Mouse (Mus musculus): ENCODE data around the gene Usp7. TPM values are rescaled to one million over a fixed set of nuclear protein-coding genes. Genes with fewer than 3 reads are reported as not detected.
A peak's percentile ranks its signal among the peaks of the same experiment; 100 is the strongest.

The Usp7 gene
- polyA plus RNA-seq, 1 experiment from 2014 or later: 16.5 TPM

- no peaks in the 10 kb centered on the region for H3K36me3 ChIP-seq (ENCODE audit: insufficient read depth, low read length)
- no peaks in the 10 kb centered on the region for H3K4me1 ChIP-seq (ENCODE audit: insufficient read depth, low read depth, low read length)
- ATAC-seq (no peak), DNase-seq (ENCODE audit: low spot score) (no peak)
- H3K27ac ChIP-seq (ENCODE audit: low read length): no peak overlapping the region
- no peak overlapping the region for H3K9ac ChIP-seq (replicated peaks; ENCODE audit: low read depth)
- H3K4me3 ChIP-seq (ENCODE audit: low read depth, low read length): no peak overlapping the region
- 69% methylated on average over 3 of the region's 3 CpGs for WGBS
- no peak overlapping the region for H3K4me2 ChIP-seq (replicated peaks; ENCODE audit: low read depth, low read length)
- no peaks in the 10 kb centered on the region for H3K27me3 ChIP-seq (replicated peaks; ENCODE audit: insufficient read depth, low read length)
- TF ChIP-seq CTCF (IDR thresholded peaks at IDR 0.05): no peak
- TF ChIP-seq EP300 (IDR thresholded peaks at IDR 0.05): no peak
- H3K9me3 ChIP-seq (ENCODE audit: low read length): no peaks in the 10 kb centered on the region
These were observed 112.3 kb downstream of the Usp7 start for GRCm38 (mm10) chr16:8679780-8680179.

GRCm38 (mm10) chr16:8678676-8679075 lies 113.4 kb downstream of the Usp7 start:
- H3K27me3 ChIP-seq (replicated peaks; ENCODE audit: insufficient read depth, low read length): no peaks in the 10 kb centered on the region
- H3K36me3 ChIP-seq (ENCODE audit: insufficient read depth, low read length): no peaks in the 10 kb centered on the region
- no peak overlapping the region for H3K4me3 ChIP-seq (ENCODE audit: low read depth, low read length)
- no peaks in the 10 kb centered on the region for H3K9me3 ChIP-seq (ENCODE audit: low read length)
- TF ChIP-seq EP300 (IDR thresholded peaks at IDR 0.05) (no peak), CTCF (IDR thresholded peaks at IDR 0.05) (no peak)
- WGBS: 65% methylated on average over 4 of the region's 4 CpGs
- no peak for ATAC-seq
- DNase-seq (ENCODE audit: low spot score): no peak
- H3K4me2 ChIP-seq (replicated peaks; ENCODE audit: low read depth, low read length): no peak overlapping the region
- no peak overlapping the region for H3K27ac ChIP-seq (ENCODE audit: low read length)
- no peak overlapping the region for H3K9ac ChIP-seq (replicated peaks; ENCODE audit: low read depth)
- no peaks in the 10 kb centered on the region for H3K4me1 ChIP-seq (ENCODE audit: insufficient read depth, low read depth, low read length)

GRCm38 (mm10) chr16:8678035-8678434 lies 114.1 kb downstream of the Usp7 start:
- Histone ChIP-seq H3K4me1 (ENCODE audit: insufficient read depth, low read depth, low read length) (no peaks in the 10 kb centered on the region), H3K27me3 (replicated peaks; ENCODE audit: insufficient read depth, low read length) (no peaks in the 10 kb centered on the region), H3K36me3 (ENCODE audit: insufficient read depth, low read length) (no peaks in the 10 kb centered on the region), H3K9me3 (ENCODE audit: low read length) (no peaks in the 10 kb centered on the region), H3K4me2 (replicated peaks; ENCODE audit: low read depth, low read length) (no peak overlapping the region), H3K4me3 (ENCODE audit: low read depth, low read length) (no peak overlapping the region), H3K27ac (ENCODE audit: low read length) (no peak overlapping the region), H3K9ac (replicated peaks; ENCODE audit: low read depth) (no peak overlapping the region)
- WGBS: 45% methylated on average over 5 of the region's 5 CpGs
- DNase-seq (ENCODE audit: low spot score): peak; percentile 19
- TF ChIP-seq CTCF (IDR thresholded peaks at IDR 0.05) (no peak), EP300 (IDR thresholded peaks at IDR 0.05) (no peak)
- ATAC-seq: no peak

- no peaks in the 10 kb centered on the region for H3K9me3 ChIP-seq (ENCODE audit: low read length)
- no peaks in the 10 kb centered on the region for H3K36me3 ChIP-seq (ENCODE audit: insufficient read depth, low read length)
- H3K4me1 ChIP-seq (ENCODE audit: insufficient read depth, low read depth, low read length): no peaks in the 10 kb centered on the region
- H3K27me3 ChIP-seq (replicated peaks; ENCODE audit: insufficient read depth, low read length): no peaks in the 10 kb centered on the region
- H3K9ac ChIP-seq (replicated peaks; ENCODE audit: low read depth): no peak overlapping the region
- WGBS: 58% methylated on average over 4 of the region's 4 CpGs
- peak; percentile 93 for TF ChIP-seq CTCF (IDR thresholded peaks at IDR 0.05)
- TF ChIP-seq EP300 (IDR thresholded peaks at IDR 0.05): no peak
- ATAC-seq (no peak), DNase-seq (ENCODE audit: low spot score) (peak; percentile 82)
- H3K4me3 ChIP-seq (ENCODE audit: low read depth, low read length): no peak overlapping the region
- H3K27ac ChIP-seq (ENCODE audit: low read length): no peak overlapping the region
- H3K4me2 ChIP-seq (replicated peaks; ENCODE audit: low read depth, low read length): no peak overlapping the region
These were observed 115.3 kb downstream of the Usp7 start for GRCm38 (mm10) chr16:8676800-8677199.

GRCm38 (mm10) chr16:8676228-8676627 lies 115.9 kb downstream of the Usp7 start:
- Histone ChIP-seq H3K4me3 (ENCODE audit: low read depth, low read length) (no peak overlapping the region), H3K27me3 (replicated peaks; ENCODE audit: insufficient read depth, low read length) (no peaks in the 10 kb centered on the region), H3K9ac (replicated peaks; ENCODE audit: low read depth) (no peak overlapping the region), H3K9me3 (ENCODE audit: low read length) (no peaks in the 10 kb centered on the region), H3K36me3 (ENCODE audit: insufficient read depth, low read length) (no peaks in the 10 kb centered on the region), H3K27ac (ENCODE audit: low read length) (no peak overlapping the region), H3K4me1 (ENCODE audit: insufficient read depth, low read depth, low read length) (no peaks in the 10 kb centered on the region), H3K4me2 (replicated peaks; ENCODE audit: low read depth, low read length) (no peak overlapping the region)
- WGBS: 73% methylated on average over 2 of the region's 2 CpGs
- TF ChIP-seq CTCF (IDR thresholded peaks at IDR 0.05) (no peak), EP300 (IDR thresholded peaks at IDR 0.05) (no peak)
- DNase-seq (ENCODE audit: low spot score) (no peak), ATAC-seq (no peak)

GRCm38 (mm10) chr16:8675559-8675958 lies 116.5 kb downstream of the Usp7 start:
- ATAC-seq: no peak
- DNase-seq (ENCODE audit: low spot score): no peak
- Histone ChIP-seq H3K9ac (replicated peaks; ENCODE audit: low read depth) (no peak overlapping the region), H3K36me3 (ENCODE audit: insufficient read depth, low read length) (no peaks in the 10 kb centered on the region), H3K4me2 (replicated peaks; ENCODE audit: low read depth, low read length) (no peak overlapping the region), H3K9me3 (ENCODE audit: low read length) (no peaks in the 10 kb centered on the region), H3K27ac (ENCODE audit: low read length) (no peak overlapping the region), H3K4me1 (ENCODE audit: insufficient read depth, low read depth, low read length) (peaks cover 3% of the 10 kb centered on the region; the same call in 1 of the 2 replicates), H3K27me3 (replicated peaks; ENCODE audit: insufficient read depth, low read length) (no peaks in the 10 kb centered on the region), H3K4me3 (ENCODE audit: low read depth, low read length) (no peak overlapping the region)
- TF ChIP-seq EP300 (IDR thresholded peaks at IDR 0.05) (no peak), CTCF (IDR thresholded peaks at IDR 0.05) (no peak)
- WGBS: 82% methylated on average over 8 of the region's 8 CpGs

GRCm38 (mm10) chr16:8674165-8674564 lies 117.9 kb downstream of the Usp7 start:
- DNase-seq (ENCODE audit: low spot score): peak; percentile 79
- no peaks in the 10 kb centered on the region for H3K27me3 ChIP-seq (replicated peaks; ENCODE audit: insufficient read depth, low read length)
- H3K4me1 ChIP-seq (ENCODE audit: insufficient read depth, low read depth, low read length): peaks cover 14% of the 10 kb centered on the region
- H3K4me3 ChIP-seq (ENCODE audit: low read depth, low read length): no peak overlapping the region
- H3K36me3 ChIP-seq (ENCODE audit: insufficient read depth, low read length): no peaks in the 10 kb centered on the region
- H3K9ac ChIP-seq (replicated peaks; ENCODE audit: low read depth): no peak overlapping the region
- 0 out of 2 replicates have a peak overlapping the region, but pooled peaks have one; percentile 12 for H3K4me2 ChIP-seq (replicated peaks; ENCODE audit: low read depth, low read length)
- H3K9me3 ChIP-seq (ENCODE audit: low read length): no peaks in the 10 kb centered on the region
- WGBS: 3% methylated on average over 8 of the region's 8 CpGs
- TF ChIP-seq EP300 (IDR thresholded peaks at IDR 0.05): no peak
- TF ChIP-seq CTCF (IDR thresholded peaks at IDR 0.05): peak; percentile 94
- no peak overlapping the region for H3K27ac ChIP-seq (ENCODE audit: low read length)
- no peak for ATAC-seq
